Mouse (Mus musculus) liver, embryonic 14.5 days (tissue): ENCODE measurements around the gene Efcab10.

Source experiments
- CTCF ChIP-seq: IDR thresholded peaks from 2 replicates; pipeline ENCODE4 v1.5.1; 2016; ENCODE audit warnings: antibody characterized with exemption, low read depth, control low read depth
- EP300 ChIP-seq: IDR thresholded peaks from 2 replicates; pipeline ENCODE4 v1.6.1; 2016; ENCODE audit warnings: antibody characterized with exemption, low read depth

GRCm38 (mm10) chr12:33404996-33405395, 10.3 kb downstream of the Efcab10 start:
- TF ChIP-seq CTCF (no peak), EP300 (no peak)
